Mouse (Mus musculus) effector memory CD4-positive, alpha-beta T cell, adult 5 months (primary cell): ENCODE data around the gene Prss58. TPM values are rescaled to one million over a fixed set of nuclear protein-coding genes. Genes with fewer than 3 reads are reported as not detected.

Experiments
- polyA plus RNA-seq: library from polyadenylated mRNA; unstranded; fragments of 100-300 nt; shearing (Covaris generic); gene quantifications from one replicate; pipeline ENCODE4 v1.2.1, GENCODE M21; 2017

Gene Prss58
- polyA plus RNA-seq: not detected

DNA sequence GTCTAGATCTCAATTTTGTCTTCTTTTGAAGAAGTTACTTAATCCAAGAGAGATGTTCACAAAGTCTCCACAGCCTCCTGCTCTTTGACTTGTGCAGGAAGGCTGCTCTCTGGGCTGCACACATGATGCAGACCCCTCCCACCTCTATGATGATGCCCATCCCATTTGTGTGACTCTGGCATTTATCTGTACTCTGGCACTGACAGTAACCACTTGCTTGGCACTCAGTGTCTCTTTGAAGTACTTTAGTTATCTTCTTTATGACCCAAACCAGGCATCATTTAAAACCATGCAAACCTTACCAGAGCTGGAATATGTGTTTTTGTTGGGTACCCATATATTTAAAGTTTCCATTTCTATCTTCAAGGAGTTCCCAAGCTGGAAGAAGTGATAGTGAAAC, at the start of gene Prss58:
TSS of gene Prss58 (minus strand) at position 101 of the 400 bp plus-strand sequence.

DNA sequence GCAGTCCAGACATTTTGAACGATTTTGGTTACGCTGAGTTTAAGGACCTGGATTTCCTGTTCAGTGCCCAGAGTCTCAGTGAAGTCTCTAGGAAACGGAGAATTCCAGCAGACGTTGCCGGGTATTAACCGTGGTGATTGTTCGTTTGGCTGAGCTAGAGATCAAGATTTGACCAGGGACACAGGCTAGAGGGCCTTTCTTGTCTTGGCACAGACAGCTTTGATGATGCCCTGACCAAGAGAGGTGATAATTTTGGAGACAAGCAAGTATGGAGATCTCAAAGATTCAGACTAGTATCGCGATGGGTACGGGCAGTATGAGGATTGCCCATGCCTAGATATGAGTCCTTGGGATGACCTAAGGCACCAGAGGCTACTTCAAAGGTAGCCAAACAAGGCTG, 40.3 kb upstream of the Prss58 start, which contains the start of gene 1700074P13Rik:
TSS of gene 1700074P13Rik (minus strand) at position 101 of the 400 bp plus-strand sequence.

DNA sequence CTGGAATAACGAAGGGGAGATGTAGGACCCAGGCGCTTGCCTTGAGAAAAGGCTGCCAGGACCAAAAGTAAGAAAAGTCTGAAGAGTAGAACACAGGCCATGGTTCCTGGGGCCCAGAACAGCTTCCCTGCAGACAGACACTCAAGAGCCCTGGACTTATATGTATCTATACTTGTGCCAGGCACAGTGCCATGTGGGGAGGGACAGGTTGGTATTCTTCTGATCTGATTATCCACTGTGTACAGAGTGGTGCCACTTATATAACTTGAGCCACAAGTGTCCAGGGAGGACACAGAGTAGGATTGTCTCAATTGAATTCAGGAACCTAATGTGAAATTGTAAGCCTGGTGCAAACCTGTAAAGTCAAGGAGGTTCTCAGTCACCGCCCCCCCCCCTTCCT, 12.8 kb downstream of the Prss58 start, which contains the start of gene Moxd2:
TSS of gene Moxd2 (minus strand) at position 101 of the 400 bp plus-strand sequence.

Other genes with a start within 250 kb of the Prss58 start
- gene Moxd2, start 12.9 kb downstream of the Prss58 start, polyA plus RNA-seq: not detected
- not detected for gene 1700074P13Rik, start 40.2 kb upstream of the Prss58 start, polyA plus RNA-seq
- gene Gm4744, start 51.5 kb upstream of the Prss58 start, polyA plus RNA-seq: not detected
- gene 1810009J06Rik, start 64.4 kb upstream of the Prss58 start, polyA plus RNA-seq: not detected
- gene Gm2663, start 99.1 kb upstream of the Prss58 start, polyA plus RNA-seq: 1.8 TPM
- not detected for gene 2210010C04Rik, start 135.1 kb upstream of the Prss58 start, polyA plus RNA-seq